In the genomic region with DNA sequence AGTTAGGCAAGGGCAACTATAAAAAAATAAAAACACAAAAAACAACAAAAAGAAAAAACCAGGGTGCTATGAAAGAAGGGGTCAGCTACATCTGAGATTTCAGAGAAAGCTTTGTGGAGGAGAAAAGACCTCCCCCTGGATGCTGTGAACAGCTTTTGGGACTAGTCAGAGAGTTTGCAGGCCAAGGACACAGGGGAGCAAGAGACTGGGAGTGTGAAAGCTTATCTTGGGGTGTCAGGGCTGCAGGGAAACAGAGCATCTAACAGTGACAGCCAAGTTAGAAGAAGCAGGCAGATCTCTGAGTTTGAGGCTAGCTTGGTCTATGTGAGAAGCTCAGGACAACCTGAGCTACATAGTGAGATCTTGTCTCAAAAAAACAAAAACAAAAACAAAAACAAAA, we compare ENCODE assay signal across 16 mouse cellular contexts.
"Had no signal": no experiment of that assay in that cellular context is flagged by ENCODE, and none has a peak within 500 bp of the region (broad histone marks: within the 10 kb centered on the region; RNA-seq: fewer than 3 reads in every experiment).

No protein-coding gene starts in this region.

- H3K27me3 ChIP-seq: lung, embryonic 15.5 days; neural tube, embryonic 12.5 days; stomach, embryonic 15.5 days had no signal

- DNase-seq: liver, postnatal 0 days; lung, adult 2 months; lung, postnatal 14 days; lung, postnatal 36 days; midbrain, embryonic 14.5 days; right cerebral cortex, postnatal 14 days; thymus, adult 2 months; thymus, postnatal 25 days; thymus, postnatal 4 days had no signal

- H3K9ac ChIP-seq: liver, postnatal 0 days; lung, embryonic 15.5 days; midbrain, embryonic 12.5 days; neural tube, embryonic 12.5 days; stomach, embryonic 15.5 days had no signal

- H3K36me3 ChIP-seq: lung, embryonic 15.5 days; midbrain, embryonic 12.5 days; neural tube, embryonic 12.5 days; stomach, embryonic 15.5 days had no signal

- H3K9me3 ChIP-seq: lung, embryonic 15.5 days; midbrain, embryonic 12.5 days; neural tube, embryonic 12.5 days; stomach, embryonic 15.5 days had no signal

- H3K27ac ChIP-seq: lung, embryonic 15.5 days; macrophage; midbrain, embryonic 12.5 days; neural tube, embryonic 12.5 days; stomach, embryonic 15.5 days; stomach, postnatal 0 days had no signal

- H3K4me1 ChIP-seq: lung, embryonic 15.5 days; neural tube, embryonic 12.5 days; stomach, embryonic 15.5 days had no signal

- H3K4me3 ChIP-seq: lung, embryonic 15.5 days; megakaryocyte, embryonic 14.5 days; midbrain, embryonic 12.5 days; neural tube, embryonic 12.5 days; stomach, embryonic 15.5 days had no signal
